In the genomic region with DNA sequence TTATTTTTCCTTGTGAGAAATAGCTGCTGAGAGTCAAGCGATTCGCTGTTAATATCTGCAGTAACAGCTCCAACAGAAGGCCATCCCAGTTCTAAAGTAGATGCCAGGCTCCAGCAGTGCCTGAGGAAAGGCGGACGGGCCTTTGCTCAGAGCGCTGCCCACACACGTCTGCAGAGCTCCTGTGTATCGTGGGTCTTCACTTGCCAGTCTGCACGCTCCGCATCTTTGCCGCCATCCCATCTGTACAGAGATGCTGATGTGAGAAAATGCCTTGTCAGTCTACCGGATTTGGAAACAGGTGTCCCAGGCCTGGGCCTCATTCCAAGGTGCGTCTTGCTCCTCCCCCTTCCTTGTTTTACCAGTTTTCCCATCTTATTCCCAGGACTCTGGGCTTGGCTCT, we compare ENCODE assay signal across 15 mouse cellular contexts. TPM values are rescaled to one million over a fixed set of nuclear protein-coding genes. Genes with fewer than 3 reads are reported as not detected.
DNase-seq lines count a peak whose midpoint lies in the region; ATAC-seq and TF ChIP-seq lines count a peak whose summit lies in the region.
"Had no signal": no experiment of that assay in that cellular context is flagged by ENCODE, and none has a peak within 500 bp of the region (broad histone marks: within the 10 kb centered on the region; RNA-seq: fewer than 3 reads in every experiment).

No protein-coding gene starts in this region.

- no peak overlapping the region for H3K4me3 ChIP-seq in hindbrain, embryonic 16.5 days (ENCODE audit: low read length)
- no peak overlapping the region for H3K4me3 ChIP-seq in hindbrain, embryonic 13.5 days
- H3K4me3 ChIP-seq in left cerebral cortex, adult 2 months: no peak overlapping the region
- no peak overlapping the region for H3K4me3 ChIP-seq in heart, embryonic 10.5 days
- no peak overlapping the region for H3K4me3 ChIP-seq in heart, embryonic 11.5 days (ENCODE audit: low read depth, low read length)
- H3K4me3 ChIP-seq: limb, embryonic 12.5 days; megakaryocyte, embryonic 14.5 days; myocyte had no signal

- H3K4me2 ChIP-seq in hindbrain, embryonic 16.5 days (ENCODE audit: low read length): no peak overlapping the region
- H3K4me2 ChIP-seq in hindbrain, embryonic 13.5 days: no peak overlapping the region
- H3K4me2 ChIP-seq in heart, embryonic 11.5 days: no peak overlapping the region
- H3K4me2 ChIP-seq: limb, embryonic 12.5 days; lung, embryonic 14.5 days had no signal

- DNase-seq in frontal cortex, postnatal 36 days (ENCODE audit: low spot score in 2 of 2): peak; percentile 63 to 81
- peak; percentile 34 to 49 for DNase-seq in left cerebral cortex, adult 2 months (ENCODE audit: extremely low spot score in 1 of 2, low spot score in 2 of 2)
- DNase-seq in right cerebral cortex, postnatal 36 days (ENCODE audit: low spot score in 2 of 2): peak; percentile 73 to 78
- DNase-seq in heart, embryonic 10.5 days (ENCODE audit: low spot score): no peak
- DNase-seq in adipocyte (ENCODE audit: low spot score): no peak
- DNase-seq: gastrocnemius, postnatal 10 days; lung, embryonic 14.5 days; retina, postnatal 1 day had no signal

- no peak for TF ChIP-seq CTCF in left cerebral cortex, adult 2 months (IDR thresholded peaks at IDR 0.05)

- no peak overlapping the region for H3K9ac ChIP-seq in hindbrain, embryonic 16.5 days (ENCODE audit: low read depth, low read length)
- H3K9ac ChIP-seq in hindbrain, embryonic 13.5 days: no peak overlapping the region
- no peak overlapping the region for H3K9ac ChIP-seq in heart, embryonic 11.5 days (ENCODE audit: low read depth, low read length)
- H3K9ac ChIP-seq: limb, embryonic 12.5 days; lung, embryonic 14.5 days had no signal

- intact Hi-C loops in left cerebral cortex, adult 2 months (cut with DNase I): no loop called here

- no peaks in the 10 kb centered on the region for H3K27me3 ChIP-seq in hindbrain, embryonic 16.5 days (replicated peaks; ENCODE audit: control insufficient read depth, insufficient read depth, low read length)
- H3K27me3 ChIP-seq in hindbrain, embryonic 13.5 days: no peaks in the 10 kb centered on the region
- no peaks in the 10 kb centered on the region for H3K27me3 ChIP-seq in heart, embryonic 10.5 days (ENCODE audit: insufficient read depth, poor library complexity, severe bottlenecking)
- no peaks in the 10 kb centered on the region for H3K27me3 ChIP-seq in heart, embryonic 11.5 days (ENCODE audit: control insufficient read depth, insufficient read depth, low read length)
- H3K27me3 ChIP-seq: limb, embryonic 12.5 days; megakaryocyte, embryonic 14.5 days had no signal

- H3K4me1 ChIP-seq in hindbrain, embryonic 16.5 days (ENCODE audit: control insufficient read depth, insufficient read depth, low read depth, low read length): no peaks in the 10 kb centered on the region
- no peaks in the 10 kb centered on the region for H3K4me1 ChIP-seq in hindbrain, embryonic 13.5 days (replicated peaks)
- H3K4me1 ChIP-seq in heart, embryonic 10.5 days: 0 out of 2 replicates have a peak, but pooled peaks cover under 1% of the 10 kb centered on the region
- no peaks in the 10 kb centered on the region for H3K4me1 ChIP-seq in heart, embryonic 11.5 days (ENCODE audit: control insufficient read depth, insufficient read depth, low read length)

- 77% methylated on average over 12 of the region's 12 CpGs for WGBS in hindbrain, embryonic 16.5 days
- 85% methylated on average over 12 of the region's 12 CpGs for WGBS in hindbrain, embryonic 13.5 days
- WGBS in heart, embryonic 10.5 days: 90% methylated on average over 12 of the region's 12 CpGs
- WGBS in heart, embryonic 11.5 days (ENCODE audit: insufficient replicate concordance): 91% methylated on average over 12 of the region's 12 CpGs

- H3K27ac ChIP-seq in hindbrain, embryonic 16.5 days (ENCODE audit: low read depth, low read length): 0 out of 2 replicates have a peak overlapping the region, but pooled peaks have one; percentile 9
- no peak overlapping the region for H3K27ac ChIP-seq in hindbrain, embryonic 13.5 days
- H3K27ac ChIP-seq in left cerebral cortex, adult 2 months: peak overlapping the region; percentile 47; the same call in 1 of the 2 replicates
- H3K27ac ChIP-seq in heart, embryonic 10.5 days: no peak overlapping the region
- H3K27ac ChIP-seq in heart, embryonic 11.5 days (ENCODE audit: low read depth, low read length): no peak overlapping the region
- H3K27ac ChIP-seq: limb, embryonic 12.5 days had no signal

- H3K9me3 ChIP-seq in hindbrain, embryonic 16.5 days (ENCODE audit: control insufficient read depth, low read length): no peaks in the 10 kb centered on the region
- H3K9me3 ChIP-seq in hindbrain, embryonic 13.5 days: no peaks in the 10 kb centered on the region
- no peaks in the 10 kb centered on the region for H3K9me3 ChIP-seq in heart, embryonic 10.5 days
- H3K9me3 ChIP-seq in heart, embryonic 11.5 days (replicated peaks; ENCODE audit: control insufficient read depth, low read length): no peaks in the 10 kb centered on the region
- H3K9me3 ChIP-seq: limb, embryonic 12.5 days; megakaryocyte, embryonic 14.5 days had no signal

- no peaks in the 10 kb centered on the region for H3K36me3 ChIP-seq in hindbrain, embryonic 16.5 days (ENCODE audit: control insufficient read depth, insufficient read depth, low read length)
- H3K36me3 ChIP-seq in hindbrain, embryonic 13.5 days: no peaks in the 10 kb centered on the region
- H3K36me3 ChIP-seq in heart, embryonic 10.5 days: no peaks in the 10 kb centered on the region
- no peaks in the 10 kb centered on the region for H3K36me3 ChIP-seq in heart, embryonic 11.5 days (ENCODE audit: control insufficient read depth, insufficient read depth, low read length)
- H3K36me3 ChIP-seq: limb, embryonic 12.5 days had no signal

- peak; percentile 56; the same call in 1 of the 2 replicates for ATAC-seq in hindbrain, embryonic 16.5 days
- ATAC-seq in hindbrain, embryonic 13.5 days (ENCODE audit: low FRiP score): no peak
- ATAC-seq in heart, embryonic 11.5 days (replicated peaks; ENCODE audit: insufficient number of reproducible peaks, low FRiP score, low TSS enrichment): no peak
- ATAC-seq: intestine, postnatal 0 days had no signal

RNA-seq across cellular contexts. Expression of gene Arl15, which starts 27.6 kb away (rescaled TPM):
- 18.3 and 21.5 TPM in 2 replicates for polyA plus RNA-seq in hindbrain, embryonic 16.5 days (2015; fragmentation: Nextera tagmentation; extraction: Ambion mirVana)
- 17.1 and 17.3 TPM in 2 replicates for polyA plus RNA-seq in hindbrain, embryonic 13.5 days (2015; fragmentation: Nextera tagmentation; extraction: Ambion mirVana)
- 10 to 100 TPM; 34.2 to 35.5 TPM for total RNA-seq in left cerebral cortex, adult 2 months (2021)
- polyA plus RNA-seq in heart, embryonic 10.5 days (2016; fragmentation: Nextera tagmentation; extraction: Ambion mirVana): 7.5 and 8.9 TPM in 2 replicates
- 9.4 and 10.1 TPM in 2 replicates for polyA plus RNA-seq in heart, embryonic 11.5 days (2014; fragmentation: Nextera tagmentation; extraction: Ambion mirVana)

Comparison
In these comparisons a context has a peak if more than half of its experiments do, and no peak if none do; other contexts are left out.
1. H3K27ac ChIP-seq: peak in hindbrain, embryonic 16.5 days (single experiment) and left cerebral cortex, adult 2 months (single experiment); none in hindbrain, embryonic 13.5 days (single experiment), heart, embryonic 10.5 days (single experiment) and heart, embryonic 11.5 days (single experiment).
2. DNase-seq: peak in frontal cortex, postnatal 36 days (2 of 2), left cerebral cortex, adult 2 months (2 of 2) and right cerebral cortex, postnatal 36 days (2 of 2); none in heart, embryonic 10.5 days (single experiment) and adipocyte (single experiment).